Mouse (Mus musculus) heart, embryonic 13.5 days (tissue): ENCODE measurements around the gene Eif3a. TPM values are rescaled to one million over a fixed set of nuclear protein-coding genes. Genes with fewer than 3 reads are reported as not detected.

Experiments used
- ATAC-seq: fragments of 200-750 bp; cut with Nextera tagmentation; 2 replicates; pipeline ENCODE4 v1.8.0; 2017; ENCODE audit warnings: moderate TSS enrichment; ENCODE audit not compliant: insufficient number of reproducible peaks, low FRiP score, low TSS enrichment; ENCODE audit errors: extremely low read depth
- H3K27ac ChIP-seq: fragments of 300-500 bp; sonication (generic); replicated peaks from 2 replicates; pipeline ENCODE4 v1.5.1; 2015; ENCODE audit warnings: moderate library complexity, mild to moderate bottlenecking, inconsistent platforms
- H3K27me3 ChIP-seq: fragments of 300-500 bp; sonication (generic); replicated peaks from 2 replicates; pipeline ENCODE4 v1.6.1; 2015; ENCODE audit warnings: mild to moderate bottlenecking, inconsistent platforms
- H3K36me3 ChIP-seq: fragments of 300-500 bp; sonication (generic); 2 replicates; pipeline ENCODE4 v1.6.1; 2015; ENCODE audit warnings: mild to moderate bottlenecking, inconsistent platforms
- H3K4me1 ChIP-seq: fragments of 300-500 bp; sonication (generic); 2 replicates; pipeline ENCODE4 v1.6.1; 2015; ENCODE audit warnings: inconsistent platforms
- H3K4me2 ChIP-seq: fragments of 300-500 bp; sonication (generic); 2 replicates; pipeline ENCODE4 v1.6.1; 2015; ENCODE audit warnings: inconsistent platforms, mild to moderate bottlenecking, moderate library complexity
- H3K4me3 ChIP-seq: fragments of 300-500 bp; sonication (generic); 2 replicates; pipeline ENCODE4 v1.5.1; 2015; ENCODE audit warnings: moderate library complexity, mild to moderate bottlenecking, inconsistent platforms
- H3K9ac ChIP-seq: fragments of 300-500 bp; sonication (generic); 2 replicates; pipeline ENCODE4 v1.6.1; 2015; ENCODE audit warnings: inconsistent platforms, mild to moderate bottlenecking, moderate library complexity
- H3K9me3 ChIP-seq: fragments of 300-500 bp; sonication (generic); 2 replicates; pipeline ENCODE4 v1.6.1; 2016; ENCODE audit warnings: inconsistent platforms
- WGBS: fragments of 180-500 bp; shearing (Covaris S2); methylation state at CpG from one replicate; pipeline ENCODE4 v1.1.7; 2015; ENCODE audit warnings: mixed read lengths; 5-methylcytosine and 5-hydroxymethylcytosine counted together
- polyA plus RNA-seq: library from polyadenylated mRNA; unstranded; fragments of >200 nt; fragmentation: Nextera tagmentation; extraction: Ambion mirVana; gene quantifications from 2 replicates; pipeline ENCODE4 v1.2.1, GENCODE M21; 2015

Gene Eif3a
- 105 and 112 TPM in 2 replicates for polyA plus RNA-seq

- Histone ChIP-seq H3K4me3 (peak within 1 kb of the TSS; percentile 100), H3K27ac (peak within 1 kb of the TSS; percentile 98), H3K9me3 (no peaks in the 10 kb centered on the region), H3K4me2 (peak within 1 kb of the TSS; percentile 70), H3K4me1 (peaks cover 34% of the 10 kb centered on the region), H3K27me3 (no peaks in the 10 kb centered on the region), H3K36me3 (no peaks in the 10 kb centered on the region), H3K9ac (peak within 1 kb of the TSS; percentile 100)
- ATAC-seq, result peak; percentile 90
- WGBS, result under 1% methylated on average over 57 of the region's 57 CpGs
Measured at GRCm38 (mm10) chr19:60790551-60791161, at the start of gene Eif3a. TSS of gene Eif3a (minus strand) at chr19:60790658.

GRCm38 (mm10) chr19:60837747-60838146 is 47.3 kb upstream of the Eif3a start:
- ATAC-seq, result no peak
- no peak overlapping the region for H3K27ac ChIP-seq
- H3K27me3 ChIP-seq, result no peaks in the 10 kb centered on the region
- H3K9ac ChIP-seq, result no peak overlapping the region
- no peaks in the 10 kb centered on the region for H3K9me3 ChIP-seq
- H3K4me1 ChIP-seq, result peaks cover 7% of the 10 kb centered on the region
- WGBS, result 42% methylated on average over 1 of the region's 1 CpGs
- H3K36me3 ChIP-seq, result peaks cover 89% of the 10 kb centered on the region
- H3K4me3 ChIP-seq, result no peak overlapping the region
- no peak overlapping the region for H3K4me2 ChIP-seq

GRCm38 (mm10) chr19:60818677-60819076 is 28.2 kb upstream of the Eif3a start:
- WGBS, result 87% methylated on average over 6 of the region's 6 CpGs
- Histone ChIP-seq H3K4me1 (no peaks in the 10 kb centered on the region), H3K36me3 (peaks cover 89% of the 10 kb centered on the region), H3K4me2 (no peak overlapping the region), H3K4me3 (no peak overlapping the region), H3K9me3 (no peaks in the 10 kb centered on the region), H3K27ac (no peak overlapping the region), H3K9ac (no peak overlapping the region), H3K27me3 (no peaks in the 10 kb centered on the region)
- no peak for ATAC-seq

- 95% methylated on average over 6 of the region's 6 CpGs for WGBS
- Histone ChIP-seq H3K4me3 (no peak overlapping the region), H3K9me3 (no peaks in the 10 kb centered on the region), H3K27me3 (no peaks in the 10 kb centered on the region), H3K4me2 (no peak overlapping the region), H3K36me3 (peaks cover 35% of the 10 kb centered on the region), H3K9ac (no peak overlapping the region), H3K27ac (no peak overlapping the region), H3K4me1 (peaks cover 16% of the 10 kb centered on the region)
- ATAC-seq, result no peak
Measured at GRCm38 (mm10) chr19:60813133-60813532, 22.7 kb upstream of the Eif3a start.

GRCm38 (mm10) chr19:60812036-60812389 is 21.6 kb upstream of the Eif3a start:
- H3K27ac ChIP-seq, result peak overlapping the region; percentile 75
- H3K4me1 ChIP-seq, result peaks cover 16% of the 10 kb centered on the region
- no peak for ATAC-seq
- peak overlapping the region; percentile 90 for H3K9ac ChIP-seq
- H3K27me3 ChIP-seq, result no peaks in the 10 kb centered on the region
- H3K4me3 ChIP-seq, result peak overlapping the region; percentile 80
- WGBS, result 16% methylated on average over 10 of the region's 10 CpGs
- no peaks in the 10 kb centered on the region for H3K9me3 ChIP-seq
- peak overlapping the region; percentile 88 for H3K4me2 ChIP-seq
- H3K36me3 ChIP-seq, result peaks cover 26% of the 10 kb centered on the region

- peaks cover 16% of the 10 kb centered on the region for H3K4me1 ChIP-seq
- no peaks in the 10 kb centered on the region for H3K27me3 ChIP-seq
- H3K4me2 ChIP-seq, result peak within 1 kb of the TSS; percentile 88
- ATAC-seq, result peak; percentile 99
- H3K4me3 ChIP-seq, result peak within 1 kb of the TSS; percentile 80
- H3K9ac ChIP-seq, result peak within 1 kb of the TSS; percentile 90
- no peaks in the 10 kb centered on the region for H3K9me3 ChIP-seq
- peaks cover 20% of the 10 kb centered on the region for H3K36me3 ChIP-seq
- 2% methylated on average over 41 of the region's 45 CpGs for WGBS
- H3K27ac ChIP-seq, result peak within 1 kb of the TSS; percentile 75
Measured at GRCm38 (mm10) chr19:60811098-60812035, 20.9 kb upstream of the Eif3a start, which contains the start of gene Fam45a. TSS of gene Fam45a (plus strand) at chr19:60811585.

GRCm38 (mm10) chr19:60809927-60810326 is 19.5 kb upstream of the Eif3a start:
- 68% methylated on average over 2 of the region's 2 CpGs for WGBS
- H3K4me1 ChIP-seq, result peaks cover 16% of the 10 kb centered on the region
- no peak for ATAC-seq

GRCm38 (mm10) chr19:60804903-60805302 is 14.4 kb upstream of the Eif3a start:
- ATAC-seq, result no peak
- Histone ChIP-seq H3K4me2 (no peak overlapping the region), H3K9me3 (no peaks in the 10 kb centered on the region), H3K9ac (no peak overlapping the region), H3K27ac (no peak overlapping the region), H3K27me3 (peaks cover 17% of the 10 kb centered on the region; the same call in 1 of the 2 replicates), H3K4me3 (no peak overlapping the region), H3K4me1 (no peaks in the 10 kb centered on the region), H3K36me3 (no peaks in the 10 kb centered on the region)
- WGBS, result 52% methylated on average over 2 of the region's 2 CpGs

More at GRCm38 (mm10) chr19:60809927-60810326, 19.5 kb upstream of the Eif3a start:
- no peak overlapping the region for H3K9ac ChIP-seq
- peaks cover 9% of the 10 kb centered on the region for H3K36me3 ChIP-seq
- no peak overlapping the region for H3K27ac ChIP-seq
- H3K27me3 ChIP-seq, result no peaks in the 10 kb centered on the region
- no peaks in the 10 kb centered on the region for H3K9me3 ChIP-seq
- no peak overlapping the region for H3K4me3 ChIP-seq
- no peak overlapping the region for H3K4me2 ChIP-seq

- no peak overlapping the region for H3K4me3 ChIP-seq
- no peaks in the 10 kb centered on the region for H3K4me1 ChIP-seq
- H3K9ac ChIP-seq, result no peak overlapping the region
- H3K27ac ChIP-seq, result no peak overlapping the region
- no peaks in the 10 kb centered on the region for H3K9me3 ChIP-seq
- no peak for ATAC-seq
- peaks cover 17% of the 10 kb centered on the region; the same call in 1 of the 2 replicates for H3K27me3 ChIP-seq
- H3K4me2 ChIP-seq, result no peak overlapping the region
- no peaks in the 10 kb centered on the region for H3K36me3 ChIP-seq
- WGBS, result 69% methylated on average over 7 of the region's 7 CpGs
Measured at GRCm38 (mm10) chr19:60799867-60800569, 9.6 kb upstream of the Eif3a start.

- Histone ChIP-seq H3K9me3 (no peaks in the 10 kb centered on the region), H3K9ac (no peak overlapping the region), H3K27ac (no peak overlapping the region), H3K4me3 (no peak overlapping the region), H3K4me2 (no peak overlapping the region), H3K36me3 (no peaks in the 10 kb centered on the region), H3K4me1 (no peaks in the 10 kb centered on the region), H3K27me3 (0 out of 2 replicates have a peak, but pooled peaks cover 3% of the 10 kb centered on the region)
- WGBS, result 86% methylated on average over 2 of the region's 2 CpGs
- ATAC-seq, result no peak
Measured at GRCm38 (mm10) chr19:60797415-60797814, 7.0 kb upstream of the Eif3a start.

- H3K9me3 ChIP-seq, result no peaks in the 10 kb centered on the region
- H3K27ac ChIP-seq, result no peak overlapping the region
- H3K4me2 ChIP-seq, result no peak overlapping the region
- no peak overlapping the region for H3K9ac ChIP-seq
- no peaks in the 10 kb centered on the region for H3K36me3 ChIP-seq
- ATAC-seq, result no peak
- H3K4me1 ChIP-seq, result peaks cover 6% of the 10 kb centered on the region; the same call in 1 of the 2 replicates
- 84% methylated on average over 2 of the region's 2 CpGs for WGBS
- no peaks in the 10 kb centered on the region for H3K27me3 ChIP-seq
- H3K4me3 ChIP-seq, result no peak overlapping the region
Measured at GRCm38 (mm10) chr19:60795244-60795643, 4.8 kb upstream of the Eif3a start.
